Mouse (Mus musculus): ENCODE results near the gene Snu13. TPM values are rescaled to one million over a fixed set of nuclear protein-coding genes. Genes with fewer than 3 reads are reported as not detected.

Gene Snu13
- polyA plus RNA-seq, 1 experiment from 2014 or later: 301 TPM

- H3K4me3 ChIP-seq: no peak within 1 kb of the TSS
- no peak within 1 kb of the TSS for H3K9ac ChIP-seq
- no peaks in the 10 kb centered on the region for H3K4me1 ChIP-seq
- no peak within 1 kb of the TSS for H3K4me2 ChIP-seq
- 54% methylated on average over 1 of the region's 1 CpGs for WGBS
- no peak for ATAC-seq (ENCODE audit: borderline replicate concordance, extremely low read depth, low FRiP score, low TSS enrichment)
- H3K9me3 ChIP-seq: no peaks in the 10 kb centered on the region
- no peaks in the 10 kb centered on the region for H3K36me3 ChIP-seq
- H3K27ac ChIP-seq: no peak within 1 kb of the TSS
- H3K27me3 ChIP-seq: peaks cover 17% of the 10 kb centered on the region; the same call in 1 of the 2 replicates
Measured at GRCm38 (mm10) chr15:82058719-82059201, 11.4 kb upstream of the Snu13 start, which contains the start of gene 4930407I10Rik. 4930407I10Rik (plus strand) TSS chr15:82059151.

DNA sequence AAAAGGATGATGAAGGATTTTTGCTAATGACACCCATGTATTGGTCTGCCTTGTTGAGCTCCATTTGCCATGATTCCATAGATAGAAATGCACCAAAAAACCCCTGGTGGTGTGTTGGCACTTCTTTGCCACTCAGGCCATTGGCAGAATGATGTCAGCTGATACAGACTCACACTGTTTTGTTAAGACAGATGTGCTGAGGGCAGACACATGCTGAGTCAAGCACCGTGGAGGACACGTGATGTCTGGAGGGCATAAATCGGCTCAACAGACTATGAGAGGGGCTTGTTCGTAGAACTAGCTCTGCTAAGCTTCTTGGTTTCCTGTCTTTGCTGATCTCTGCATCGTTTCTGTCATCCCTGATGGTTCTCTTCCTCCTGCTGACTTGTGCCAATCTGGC is 5.1 kb upstream of the Snu13 start:
- Histone ChIP-seq H3K9ac (no peak overlapping the region), H3K4me2 (no peak overlapping the region), H3K27me3 (no peaks in the 10 kb centered on the region; the same call in 1 of the 2 replicates), H3K4me1 (0 out of 2 replicates have a peak, but pooled peaks cover 3% of the 10 kb centered on the region), H3K27ac (no peak overlapping the region), H3K36me3 (no peaks in the 10 kb centered on the region), H3K9me3 (no peaks in the 10 kb centered on the region), H3K4me3 (no peak overlapping the region)
- no peak for ATAC-seq (ENCODE audit: borderline replicate concordance, extremely low read depth, low FRiP score, low TSS enrichment)
- WGBS: 65% methylated on average over 5 of the region's 5 CpGs

- peaks cover 16% of the 10 kb centered on the region for H3K36me3 ChIP-seq
- H3K27ac ChIP-seq: peak overlapping the region; percentile 90; the same call in 1 of the 2 replicates
- under 1% methylated on average over 26 of the region's 26 CpGs for WGBS
Measured at GRCm38 (mm10) chr15:82046246-82046891, 1.0 kb downstream of the Snu13 start.

DNA sequence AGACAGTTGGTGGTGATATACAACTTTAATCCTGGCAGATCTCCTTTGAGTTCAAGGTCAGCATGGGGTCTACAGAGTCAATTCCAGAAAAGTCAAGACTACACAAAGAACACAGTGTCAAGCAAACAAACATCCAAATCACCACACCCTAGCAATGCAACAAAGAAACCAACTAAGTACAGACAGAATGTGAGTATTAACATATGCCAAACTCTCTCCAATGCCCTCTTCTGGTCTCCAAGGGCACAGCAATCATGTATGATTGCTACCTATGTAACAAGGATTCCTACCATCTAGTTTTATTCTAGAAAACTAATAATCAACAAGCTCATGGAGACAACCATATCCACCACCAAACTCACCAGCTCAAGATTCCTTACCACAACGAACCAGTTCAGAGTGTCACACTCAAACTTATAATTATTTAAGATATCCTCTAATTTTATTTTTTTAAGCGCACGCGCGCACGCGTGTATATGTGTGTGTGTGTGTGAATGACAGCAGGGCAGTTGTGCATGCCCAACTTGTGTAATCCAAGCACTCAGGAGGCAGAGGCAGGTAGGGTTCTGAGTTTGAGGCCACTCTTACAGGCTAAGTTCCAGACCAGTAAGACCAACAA is 3.1 kb downstream of the Snu13 start:
- H3K36me3 ChIP-seq: peaks cover 32% of the 10 kb centered on the region
- H3K9ac ChIP-seq: no peak overlapping the region
- no peak overlapping the region for H3K4me3 ChIP-seq
- H3K9me3 ChIP-seq: no peaks in the 10 kb centered on the region
- H3K27me3 ChIP-seq: no peaks in the 10 kb centered on the region
- WGBS: 96% methylated on average over 7 of the region's 7 CpGs
- H3K4me2 ChIP-seq: no peak overlapping the region
- no peak for ATAC-seq (ENCODE audit: borderline replicate concordance, extremely low read depth, low FRiP score, low TSS enrichment)
- H3K4me1 ChIP-seq: peaks cover 20% of the 10 kb centered on the region
- no peak overlapping the region for H3K27ac ChIP-seq

More at GRCm38 (mm10) chr15:82046246-82046891, 1.0 kb downstream of the Snu13 start:
- peak overlapping the region; percentile 93 for H3K9ac ChIP-seq
- no peaks in the 10 kb centered on the region; the same call in 1 of the 2 replicates for H3K27me3 ChIP-seq
- H3K9me3 ChIP-seq: no peaks in the 10 kb centered on the region
- peak; percentile 37; the same call in 1 of the 2 replicates for ATAC-seq (ENCODE audit: borderline replicate concordance, extremely low read depth, low FRiP score, low TSS enrichment)
- H3K4me3 ChIP-seq: peak overlapping the region; percentile 91
- peaks cover 20% of the 10 kb centered on the region for H3K4me1 ChIP-seq
- H3K4me2 ChIP-seq: peak overlapping the region; percentile 80

- Histone ChIP-seq H3K9ac (no peak overlapping the region), H3K4me2 (no peak overlapping the region), H3K4me3 (no peak overlapping the region), H3K4me1 (peaks cover 9% of the 10 kb centered on the region), H3K36me3 (peaks cover 60% of the 10 kb centered on the region), H3K9me3 (no peaks in the 10 kb centered on the region), H3K27ac (no peak overlapping the region), H3K27me3 (no peaks in the 10 kb centered on the region)
- no peak for ATAC-seq (ENCODE audit: borderline replicate concordance, extremely low read depth, low FRiP score, low TSS enrichment)
- WGBS: 94% methylated on average over 1 of the region's 1 CpGs
Measured at GRCm38 (mm10) chr15:82040650-82041049, 6.7 kb downstream of the Snu13 start.

DNA sequence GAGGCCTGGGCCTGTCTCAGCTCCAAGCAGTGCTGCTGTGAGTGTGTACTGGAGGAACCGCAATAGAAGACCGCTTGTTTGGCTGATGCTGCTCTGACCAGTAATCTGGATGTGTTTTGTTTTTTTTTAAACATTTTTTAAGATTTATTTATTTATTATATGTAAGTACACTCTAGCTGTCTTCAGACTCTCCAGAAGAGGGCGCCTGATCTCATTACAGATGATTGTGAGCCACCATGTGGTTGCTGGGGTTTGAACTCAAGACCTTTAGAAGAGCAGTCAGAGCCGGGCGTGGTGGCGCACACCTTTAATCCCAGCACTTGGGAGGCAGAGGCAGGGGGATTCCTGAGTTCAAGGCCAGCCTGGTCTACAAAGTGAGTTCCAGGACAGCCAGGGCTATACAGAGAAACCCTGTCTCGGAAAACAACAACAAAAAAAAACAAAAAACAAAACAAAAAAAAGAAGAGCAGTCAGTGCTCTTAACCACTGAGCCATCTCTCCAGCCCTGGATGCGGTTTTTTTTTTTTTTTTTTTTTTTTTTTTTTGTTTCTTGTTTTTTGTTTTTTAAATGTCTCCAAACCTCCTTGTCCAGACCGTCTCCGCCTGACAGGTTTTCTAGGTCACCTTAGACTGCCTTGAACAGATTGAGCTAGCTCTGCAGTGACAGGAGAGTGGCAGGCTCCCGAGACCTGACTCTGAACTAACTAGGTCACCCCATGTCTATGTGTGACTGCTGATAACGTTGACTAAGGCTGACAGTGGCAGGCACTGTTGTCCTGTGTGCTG is 11.3 kb downstream of the Snu13 start:
- Histone ChIP-seq H3K36me3 (peaks cover 70% of the 10 kb centered on the region), H3K4me1 (no peaks in the 10 kb centered on the region), H3K9ac (no peak overlapping the region), H3K27ac (no peak overlapping the region), H3K9me3 (no peaks in the 10 kb centered on the region), H3K27me3 (no peaks in the 10 kb centered on the region), H3K4me2 (no peak overlapping the region), H3K4me3 (no peak overlapping the region)
- ATAC-seq (ENCODE audit: borderline replicate concordance, extremely low read depth, low FRiP score, low TSS enrichment): no peak
- 76% methylated on average over 12 of the region's 12 CpGs for WGBS

- Histone ChIP-seq H3K27ac (no peak within 1 kb of the TSS), H3K4me2 (no peak within 1 kb of the TSS), H3K9me3 (no peaks in the 10 kb centered on the region), H3K36me3 (peaks cover 72% of the 10 kb centered on the region), H3K27me3 (no peaks in the 10 kb centered on the region), H3K4me3 (no peak within 1 kb of the TSS), H3K9ac (no peak within 1 kb of the TSS), H3K4me1 (no peaks in the 10 kb centered on the region)
- 89% methylated on average over 4 of the region's 4 CpGs for WGBS
- no peak for ATAC-seq (ENCODE audit: borderline replicate concordance, extremely low read depth, low FRiP score, low TSS enrichment)
Measured at GRCm38 (mm10) chr15:82033762-82034161, 13.6 kb downstream of the Snu13 start, which contains the start of gene Desi1. Desi1 (minus strand) TSS chr15:82033862.

- Histone ChIP-seq H3K4me1 (no peaks in the 10 kb centered on the region), H3K4me2 (no peak overlapping the region), H3K36me3 (peaks cover 70% of the 10 kb centered on the region), H3K9me3 (no peaks in the 10 kb centered on the region), H3K27me3 (no peaks in the 10 kb centered on the region), H3K27ac (no peak overlapping the region), H3K9ac (no peak overlapping the region), H3K4me3 (no peak overlapping the region)
- ATAC-seq (ENCODE audit: borderline replicate concordance, extremely low read depth, low FRiP score, low TSS enrichment): no peak
- 85% methylated on average over 7 of the region's 7 CpGs for WGBS
Measured at GRCm38 (mm10) chr15:82032386-82032785, 15.0 kb downstream of the Snu13 start.

DNA sequence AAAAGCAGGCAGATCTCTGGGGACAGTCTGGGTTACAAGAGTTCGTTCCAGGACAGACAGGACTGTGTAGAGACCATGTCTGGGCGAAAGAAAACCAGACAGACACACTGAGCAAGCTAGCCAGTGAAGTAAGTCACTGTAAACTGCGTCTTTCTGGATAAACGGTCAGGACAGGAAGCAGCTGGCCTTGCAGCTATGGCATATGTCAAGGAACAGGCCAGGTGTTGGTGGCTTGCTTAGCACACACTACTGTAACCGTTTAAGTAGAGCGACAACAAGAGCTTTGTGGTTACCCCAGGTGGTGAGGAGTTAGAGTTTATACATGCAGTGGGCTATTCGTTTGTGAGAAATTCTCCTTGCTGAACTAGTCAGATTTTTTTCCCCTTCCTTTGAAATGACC is 19.7 kb downstream of the Snu13 start:
- no peak for ATAC-seq (ENCODE audit: borderline replicate concordance, extremely low read depth, low FRiP score, low TSS enrichment)
- no peaks in the 10 kb centered on the region for H3K4me1 ChIP-seq
- H3K27ac ChIP-seq: no peak overlapping the region
- no peak overlapping the region for H3K4me2 ChIP-seq
- no peak overlapping the region for H3K9ac ChIP-seq
- H3K9me3 ChIP-seq: no peaks in the 10 kb centered on the region
- peaks cover 76% of the 10 kb centered on the region for H3K36me3 ChIP-seq
- H3K4me3 ChIP-seq: no peak overlapping the region
- H3K27me3 ChIP-seq: no peaks in the 10 kb centered on the region
- WGBS: 81% methylated on average over 7 of the region's 7 CpGs

- no peaks in the 10 kb centered on the region for H3K27me3 ChIP-seq
- WGBS: 77% methylated on average over 7 of the region's 7 CpGs
- no peaks in the 10 kb centered on the region for H3K4me1 ChIP-seq
- peaks cover 77% of the 10 kb centered on the region for H3K36me3 ChIP-seq
- H3K27ac ChIP-seq: no peak overlapping the region
- H3K4me3 ChIP-seq: no peak overlapping the region
- no peak overlapping the region for H3K4me2 ChIP-seq
- H3K9me3 ChIP-seq: no peaks in the 10 kb centered on the region
- no peak overlapping the region for H3K9ac ChIP-seq
- no peak for ATAC-seq (ENCODE audit: borderline replicate concordance, extremely low read depth, low FRiP score, low TSS enrichment)
Measured at GRCm38 (mm10) chr15:82027276-82027675, 20.1 kb downstream of the Snu13 start.

- Histone ChIP-seq H3K36me3 (peaks cover 62% of the 10 kb centered on the region), H3K9me3 (no peaks in the 10 kb centered on the region), H3K4me2 (no peak overlapping the region), H3K4me1 (no peaks in the 10 kb centered on the region), H3K27ac (no peak overlapping the region), H3K27me3 (no peaks in the 10 kb centered on the region), H3K4me3 (no peak overlapping the region), H3K9ac (no peak overlapping the region)
- no peak for ATAC-seq (ENCODE audit: borderline replicate concordance, extremely low read depth, low FRiP score, low TSS enrichment)
- 80% methylated on average over 6 of the region's 6 CpGs for WGBS
Measured at GRCm38 (mm10) chr15:82023965-82024635, 23.3 kb downstream of the Snu13 start.
